Mouse (Mus musculus): ENCODE measurements around the gene Cfap299. TPM values are rescaled to one million over a fixed set of nuclear protein-coding genes. Genes with fewer than 3 reads are reported as not detected.

Gene Cfap299
- total RNA-seq, 2 experiments from 2014 or later = not detected

DNA sequence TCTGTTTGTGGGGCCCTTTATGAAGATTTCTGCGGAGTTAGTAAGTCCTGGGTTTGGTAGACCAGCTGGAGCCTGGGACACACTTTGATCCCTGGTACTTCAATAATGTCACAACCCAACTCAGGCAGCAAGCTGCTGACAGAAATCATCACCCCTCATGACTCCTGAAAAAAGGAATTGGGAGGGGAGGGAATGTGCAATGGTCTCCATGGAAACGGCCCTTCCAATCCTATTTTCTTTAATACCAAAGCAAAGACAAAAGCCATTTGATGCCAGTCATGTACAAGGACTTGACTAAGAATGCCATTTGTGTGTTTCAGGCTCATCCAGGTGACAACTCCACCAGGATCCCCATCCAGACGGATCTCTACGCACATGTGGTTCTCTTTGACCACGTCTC lies 472.4 kb downstream of the Cfap299 start:
- DNase-seq = no peak

DNA sequence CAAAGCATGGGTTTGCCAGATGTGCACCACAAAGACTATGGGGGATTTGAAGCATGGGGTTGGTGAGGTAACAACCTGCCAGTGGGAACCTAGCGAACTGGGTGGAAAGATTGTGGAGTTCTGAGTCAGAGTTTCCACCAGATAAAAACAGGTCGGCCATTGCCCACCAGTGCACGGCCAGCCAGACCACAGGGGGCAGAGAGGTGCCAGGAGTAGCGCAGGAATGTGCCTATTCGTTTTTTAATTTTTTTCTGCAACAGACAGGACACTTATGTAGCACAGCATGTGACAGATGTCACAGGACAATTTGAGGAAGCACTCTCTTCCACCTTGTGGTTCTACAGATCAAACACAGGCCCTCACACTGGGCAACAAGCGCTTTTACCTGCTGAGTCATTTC lies 475.7 kb downstream of the Cfap299 start:
- intact Hi-C loops (cut with DNase I) = no loop called here
- no peak for DNase-seq

More for the DNA sequence above, 472.4 kb downstream of the Cfap299 start:
- intact Hi-C loops (cut with DNase I) = no loop called here

DNA sequence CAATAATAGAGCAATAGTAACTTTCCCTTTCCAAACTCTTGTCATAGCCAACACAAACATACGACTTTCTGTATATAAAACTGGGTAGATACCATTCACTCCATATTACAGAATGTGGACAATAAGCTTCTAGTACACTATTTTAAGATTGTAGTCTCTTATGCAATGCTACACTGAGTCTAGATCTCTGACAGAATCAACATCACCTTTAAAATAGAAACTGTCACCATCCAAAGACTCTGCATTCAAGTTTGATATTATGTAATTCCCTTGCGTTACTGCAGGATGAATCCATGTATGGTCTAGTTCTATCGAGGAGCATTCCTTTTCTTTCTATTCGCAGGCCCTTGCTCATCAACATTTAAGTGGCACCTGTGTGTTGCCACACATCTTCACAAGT lies 477.4 kb downstream of the Cfap299 start:
- no peak for DNase-seq
- intact Hi-C loops (cut with DNase I) = no loop called here

DNA sequence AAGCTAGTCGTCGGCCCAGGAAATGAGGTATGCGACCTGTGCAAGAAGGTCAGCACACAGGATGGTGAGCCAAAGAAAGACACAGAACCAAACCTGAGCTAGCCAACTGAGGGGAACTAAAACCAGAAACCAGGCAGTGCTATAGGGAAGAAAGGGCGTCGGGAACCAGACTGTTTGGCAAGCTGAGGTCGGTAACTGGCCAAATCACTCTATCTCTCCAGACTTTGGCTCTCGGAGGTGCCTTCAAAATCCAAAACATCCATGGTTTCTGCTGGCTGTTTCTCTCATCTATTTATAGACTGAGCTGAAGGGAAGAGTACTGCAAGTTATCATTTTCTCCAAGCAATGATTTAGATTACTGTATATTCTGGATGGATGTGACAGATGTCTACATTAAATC lies 477.9 kb downstream of the Cfap299 start:
- intact Hi-C loops (cut with DNase I) = no loop called here
- DNase-seq = peak; percentile 19 to 30

DNA sequence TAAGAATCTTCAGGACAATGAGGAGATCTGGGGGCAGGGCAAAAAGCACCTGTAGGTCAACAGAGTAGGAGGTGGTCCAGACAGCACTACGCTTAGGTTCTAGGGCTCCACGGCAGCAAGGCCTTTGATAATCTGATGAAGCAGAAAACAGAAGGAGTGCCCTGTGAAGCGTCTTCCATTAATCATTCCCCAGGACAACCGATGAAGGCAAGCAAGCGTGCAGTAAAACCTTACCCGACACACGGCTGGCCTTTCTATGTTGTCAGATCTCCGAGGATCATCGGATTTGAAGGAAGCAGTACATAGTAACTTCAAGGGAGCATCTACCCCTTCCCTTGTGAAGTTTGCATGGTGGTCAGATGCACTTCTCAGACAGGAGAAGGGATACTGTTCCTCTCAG lies 478.8 kb downstream of the Cfap299 start:
- intact Hi-C loops (cut with DNase I) = no loop called here
- DNase-seq = no peak

DNA sequence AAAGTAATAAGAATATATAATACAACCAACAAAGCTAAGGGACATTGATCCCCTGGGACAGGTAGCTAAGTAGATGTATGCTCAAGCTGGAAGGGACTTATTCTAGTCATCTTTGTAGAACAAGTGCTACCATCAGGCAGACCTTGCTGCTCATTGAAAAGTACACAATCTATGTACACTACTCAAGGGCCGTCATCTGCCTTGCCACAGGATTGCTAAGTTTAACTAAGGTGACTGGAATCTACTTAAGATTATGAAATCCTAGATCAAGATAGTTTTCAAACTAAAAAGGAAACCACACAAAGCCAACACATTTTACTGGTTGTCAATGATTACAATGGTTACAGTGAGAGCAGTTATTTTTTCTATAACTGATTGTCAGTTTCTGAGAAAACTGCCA lies 483.3 kb downstream of the Cfap299 start:
- DNase-seq = no peak
- intact Hi-C loops (cut with DNase I) = no loop called here

DNA sequence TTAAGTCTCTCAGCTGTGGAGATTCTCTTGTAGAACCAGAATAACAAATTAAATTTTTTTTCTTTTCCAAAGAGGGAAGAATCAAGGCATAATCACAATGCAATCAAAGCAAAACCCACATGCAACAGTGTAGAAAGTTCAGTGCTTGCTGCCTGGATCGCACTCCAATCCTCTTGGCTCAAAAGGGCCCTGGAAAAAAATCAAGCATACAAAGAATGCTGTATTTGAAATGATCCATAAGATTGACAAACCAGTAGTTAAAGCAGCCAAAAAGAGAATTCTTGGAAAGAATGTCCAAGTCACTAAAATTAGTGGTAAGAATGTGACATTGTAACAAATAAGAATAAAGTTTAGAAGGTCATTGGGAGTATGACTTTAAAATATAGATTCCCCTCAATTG lies 486.2 kb downstream of the Cfap299 start:
- intact Hi-C loops (cut with DNase I) = no loop called here

DNA sequence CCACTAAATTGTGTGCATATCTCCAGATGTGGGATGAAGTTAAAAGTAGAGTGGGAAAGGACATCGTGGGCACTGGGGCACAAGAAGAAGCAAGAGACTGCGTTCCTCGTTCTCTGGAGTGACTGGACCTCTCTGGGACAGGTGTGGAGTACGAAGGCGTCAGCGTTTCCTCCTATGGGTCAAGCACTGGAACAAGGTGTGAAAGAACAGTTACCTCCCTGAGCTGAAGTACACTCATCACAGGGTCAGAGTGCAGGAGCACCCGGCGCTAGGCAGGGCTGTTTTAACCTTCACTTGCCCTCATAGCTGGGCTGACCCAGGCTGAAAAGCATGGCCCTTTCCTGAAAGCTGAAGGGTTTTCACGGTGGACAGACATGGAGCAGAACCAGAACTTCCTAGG lies 504.7 kb downstream of the Cfap299 start:
- intact Hi-C loops (cut with DNase I) = no loop called here
- no peak for DNase-seq

More for the DNA sequence above, 486.2 kb downstream of the Cfap299 start:
- DNase-seq = no peak

DNA sequence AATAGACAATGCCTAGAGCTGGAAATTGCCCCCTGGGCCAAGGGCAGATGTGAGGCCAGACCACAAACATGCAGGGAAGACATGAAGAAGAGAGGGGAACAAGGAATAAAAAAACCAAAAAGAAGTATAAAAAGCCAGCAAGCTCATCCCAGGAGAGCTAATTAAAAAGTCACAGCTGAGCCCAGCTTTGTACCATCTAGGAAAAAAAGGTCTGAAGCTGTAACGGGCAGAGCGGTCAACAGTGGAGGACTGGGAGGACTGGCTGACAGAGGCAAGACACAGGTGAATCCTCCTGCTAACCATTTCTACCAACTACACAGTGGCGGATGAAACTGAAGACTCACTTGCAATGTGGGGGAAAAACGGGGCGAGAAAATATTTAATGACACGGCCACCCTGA lies 505.2 kb downstream of the Cfap299 start:
- no peak for DNase-seq
- intact Hi-C loops (cut with DNase I) = no loop called here

DNA sequence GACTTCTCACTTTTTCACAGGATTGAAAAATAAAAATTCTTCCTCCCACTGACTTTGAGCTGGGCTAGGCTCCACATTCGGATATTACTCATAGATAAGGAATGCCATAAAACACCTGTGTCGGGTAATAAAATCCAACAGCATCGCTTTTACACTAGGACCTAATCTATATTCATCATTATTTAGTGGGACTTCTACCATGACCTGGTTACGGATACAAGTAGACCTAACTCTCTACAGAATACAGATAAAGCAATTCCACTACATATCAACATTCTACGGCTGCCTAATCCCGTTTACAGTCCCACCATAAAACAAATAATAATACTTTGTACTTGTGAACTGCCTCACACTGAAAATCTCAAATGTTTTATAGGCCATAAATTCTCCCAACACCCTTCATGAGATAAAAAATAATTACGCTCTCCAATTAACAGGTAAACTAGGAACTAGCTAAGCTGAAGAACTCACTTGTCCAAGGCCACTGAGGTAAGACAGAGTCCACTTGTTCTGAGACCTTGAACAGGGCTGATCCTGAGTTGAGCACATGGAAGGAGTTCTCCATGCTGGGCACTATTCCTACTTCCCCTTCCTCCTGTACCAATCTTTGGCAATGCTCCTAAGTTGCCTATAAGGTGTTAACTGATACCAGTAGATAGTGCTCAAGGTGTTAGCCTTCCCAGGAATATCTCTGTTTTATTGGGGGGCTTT lies 513.7 kb downstream of the Cfap299 start:
- no peak for DNase-seq
- intact Hi-C loops (cut with DNase I) = no loop called here

DNA sequence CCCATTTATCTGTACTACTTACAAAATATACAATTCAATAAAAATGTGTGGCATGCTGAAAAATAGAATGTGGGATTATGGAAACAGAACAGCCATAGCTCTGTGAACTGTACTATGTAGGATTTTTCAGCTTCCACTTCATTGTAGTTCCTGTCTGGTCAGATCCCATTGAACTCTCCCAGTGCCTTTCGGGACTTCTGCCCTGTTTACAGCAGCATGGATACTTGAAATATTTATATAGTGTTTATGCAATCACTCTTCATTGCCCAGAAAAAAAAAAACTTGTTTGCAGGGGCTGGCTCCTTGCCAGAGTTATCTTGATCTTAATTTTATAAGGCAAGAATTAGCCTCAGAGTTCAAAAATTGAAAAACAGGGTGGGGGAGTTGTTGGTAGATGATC lies 515.6 kb downstream of the Cfap299 start:
- DNase-seq = no peak
- intact Hi-C loops (cut with DNase I) = no loop called here

Small RNA genes within 50 kb of the gene (microRNA-seq; reads per million reads assigned to microRNA genes)
- 0 to 0.47 reads per million in 2 experiments for gene Mir703

Other genes with a start within 250 kb of the Cfap299 start
- under 1 TPM; 0.29 to 0.45 TPM for gene Prdm8, start 162.1 kb upstream of the Cfap299 start, total RNA-seq (2021)
- gene Fgf5, start 75.1 kb upstream of the Cfap299 start, total RNA-seq (2021) = not detected
- gene Gm11111, start 223.4 kb downstream of the Cfap299 start, total RNA-seq (2021) = not detected